Mouse (Mus musculus): Measurements from ENCODE around the gene Mthfd2.
"Not testable (repeated sequence)": the region's sequence is repeated elsewhere in the genome, so short reads cannot be mapped to it uniquely, and the experiment has no call there.

The Mthfd2 gene

GRCm38 (mm10) chr6:83325525-83326393 is at the start of gene Mthfd2, which contains the start of gene Mob1a:
Gene Mthfd2, minus strand, starts transcription at chr6:83325908.
Gene Mob1a, plus strand, starts transcription at chr6:83326016.
- peak; percentile 93 to 95 for DNase-seq (ENCODE audit: low spot score in 2 of 2)

DNA sequence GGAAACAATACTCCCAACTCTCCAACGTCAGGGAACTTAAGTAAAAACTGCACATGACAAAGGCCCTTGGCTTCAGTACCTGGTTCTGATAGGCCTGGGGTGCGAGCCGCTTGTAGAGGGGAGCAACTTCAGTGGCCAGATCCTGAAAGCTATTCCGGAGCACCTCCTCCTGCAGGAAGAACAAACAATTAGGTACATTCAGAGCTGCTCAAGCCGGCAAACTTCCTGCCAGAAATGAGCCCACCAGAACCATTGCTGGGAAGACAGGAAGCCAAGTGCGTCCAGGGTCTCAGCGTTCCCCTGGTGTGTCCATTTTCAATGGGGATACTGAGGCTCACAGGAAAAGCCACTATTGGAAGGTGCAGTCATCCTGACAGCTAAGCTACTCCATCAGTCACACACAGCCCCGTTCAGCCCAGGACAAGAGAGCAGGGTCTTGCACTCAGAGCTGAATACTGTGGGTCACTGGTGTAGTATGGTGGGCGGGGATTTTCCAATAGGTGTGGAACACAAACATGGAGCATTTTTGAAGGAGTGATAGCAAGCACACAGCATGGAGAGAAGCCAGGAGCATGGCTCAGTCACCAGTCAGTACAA is 48.1 kb upstream of the Mthfd2 start:
- DNase-seq (ENCODE audit: low spot score in 2 of 2) = no peak

DNA sequence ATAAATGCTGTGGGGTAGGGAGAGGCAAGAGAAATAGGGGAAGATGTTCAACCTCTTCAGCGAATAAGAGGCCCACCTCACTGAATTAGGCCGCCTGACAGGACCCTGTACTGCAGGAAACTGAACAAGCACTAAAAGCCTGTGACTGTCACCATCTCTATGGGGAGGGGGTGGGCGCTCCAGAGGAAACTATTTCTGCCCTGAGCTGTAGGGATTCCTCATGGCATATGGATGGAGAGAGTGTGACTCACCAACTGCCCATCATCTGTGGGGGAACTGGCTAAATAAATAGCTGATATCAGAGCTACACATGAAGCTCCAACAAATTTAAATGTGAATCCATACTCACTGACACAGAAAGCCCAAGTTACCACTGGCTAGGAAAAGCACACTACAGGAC is 45.6 kb upstream of the Mthfd2 start:
- no peak for DNase-seq (ENCODE audit: low spot score in 2 of 2)

- no peak for DNase-seq (ENCODE audit: low spot score in 2 of 2)
Measured at GRCm38 (mm10) chr6:83370316-83370965, 44.7 kb upstream of the Mthfd2 start.

DNA sequence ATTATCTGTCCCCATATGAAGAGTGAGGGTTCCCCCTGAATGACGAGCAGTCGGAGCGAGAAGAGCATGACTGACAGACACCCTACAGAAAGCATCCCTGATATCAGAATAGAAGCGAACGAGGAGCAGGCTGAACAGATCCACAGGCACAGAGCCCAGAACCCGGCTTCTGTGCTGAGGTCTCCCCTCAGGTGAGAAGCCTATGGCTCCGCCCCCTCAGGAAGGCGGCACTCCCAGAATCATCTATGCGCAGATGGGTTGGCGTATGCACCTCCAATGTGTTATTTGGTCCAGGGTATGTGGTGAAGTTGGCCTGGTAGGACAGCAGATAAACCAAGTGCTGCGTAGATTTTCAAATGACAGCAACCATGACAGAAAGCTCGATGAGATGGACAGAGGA is 37.4 kb upstream of the Mthfd2 start:
- no peak for DNase-seq (ENCODE audit: low spot score in 2 of 2)

GRCm38 (mm10) chr6:83361523-83362248 is 36.0 kb upstream of the Mthfd2 start:
- DNase-seq (ENCODE audit: low spot score in 2 of 2) = no peak

DNA sequence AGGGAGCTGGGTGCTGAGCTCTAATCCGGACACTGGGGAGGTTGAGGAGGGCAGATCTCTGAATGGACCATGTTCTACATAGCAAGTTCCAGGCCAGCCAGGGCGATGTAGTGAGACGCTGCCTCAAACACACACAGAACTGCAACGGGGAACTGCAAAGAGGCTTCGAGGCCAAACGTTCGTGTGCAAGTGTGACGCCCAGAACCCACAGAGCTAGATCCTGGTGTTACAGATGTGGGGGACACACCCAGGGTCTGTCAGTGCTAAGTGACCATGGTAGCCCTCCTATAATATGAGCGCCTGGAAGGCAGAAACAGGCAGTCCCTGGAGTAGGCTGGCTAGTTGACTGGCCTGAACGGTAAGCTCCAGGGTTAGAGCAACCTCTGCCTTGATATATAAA is 31.7 kb upstream of the Mthfd2 start:
- no peak for DNase-seq (ENCODE audit: low spot score in 2 of 2)

DNA sequence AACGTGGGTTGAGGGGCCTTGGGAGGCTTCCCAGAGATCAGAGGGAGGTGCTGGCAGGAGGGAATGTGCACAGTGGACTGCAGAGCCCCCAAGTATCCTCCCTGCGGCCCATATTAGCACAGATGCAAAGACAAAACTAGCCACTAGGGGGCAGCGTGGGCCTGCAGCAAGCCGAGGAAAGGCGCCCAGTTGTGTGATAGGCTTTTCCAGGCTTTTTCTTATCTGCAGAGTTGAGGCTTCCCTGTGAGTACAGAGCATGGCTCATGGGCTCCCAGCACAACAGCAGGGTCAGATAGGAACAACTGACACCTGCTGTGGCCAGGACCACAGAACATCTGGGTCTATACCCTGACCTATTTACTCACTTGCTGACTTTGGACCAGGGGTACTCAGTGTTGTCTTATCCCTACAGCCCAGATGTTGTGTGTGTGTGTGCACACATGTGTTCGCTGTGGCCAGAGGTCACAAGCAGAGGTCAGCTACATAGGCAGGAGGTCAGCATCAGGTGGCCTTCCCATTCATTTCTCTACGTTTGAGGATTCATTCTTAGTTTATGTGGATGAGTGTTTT is 30.9 kb upstream of the Mthfd2 start:
- DNase-seq (ENCODE audit: low spot score in 2 of 2) = peak; percentile 66 to 78

- no peak for DNase-seq (ENCODE audit: low spot score in 2 of 2)
Measured at GRCm38 (mm10) chr6:83354856-83355781, 29.4 kb upstream of the Mthfd2 start.

DNA sequence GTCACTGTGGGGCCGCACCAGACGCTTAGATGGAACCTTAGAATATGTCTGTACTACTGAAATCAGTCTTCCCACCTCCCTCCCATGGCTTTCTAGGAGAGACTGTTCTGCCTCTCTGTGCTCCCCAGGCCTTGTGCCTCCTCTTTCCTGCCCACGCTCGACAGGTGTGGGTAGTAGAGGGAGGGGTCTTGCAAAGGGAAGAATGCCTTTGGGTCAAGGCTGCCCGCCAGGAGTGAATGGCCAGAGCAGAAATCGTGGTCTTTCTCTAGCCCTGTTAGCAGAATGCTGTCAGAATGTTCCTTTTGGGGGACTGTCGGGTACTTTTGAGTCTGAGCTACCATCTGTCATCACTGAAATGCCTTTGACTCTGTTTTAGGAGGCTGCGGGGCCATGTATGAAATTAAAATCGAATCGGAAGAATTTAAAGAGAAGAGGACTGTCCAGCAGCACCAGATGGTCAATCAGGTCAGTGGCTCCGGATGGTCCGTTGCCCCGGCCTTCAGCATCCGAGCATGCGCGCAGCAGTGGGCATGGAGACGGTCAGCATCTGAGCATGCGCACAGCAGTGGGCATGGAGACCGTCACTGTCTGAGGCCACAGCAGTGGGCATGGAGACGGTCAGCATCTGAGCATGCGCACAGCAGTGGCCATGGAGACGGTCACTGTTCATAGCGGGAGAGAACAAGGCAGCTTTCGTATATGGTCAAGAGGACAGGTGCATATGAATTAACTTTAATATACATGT is 27.1 kb upstream of the Mthfd2 start:
- DNase-seq (ENCODE audit: low spot score in 2 of 2) = no peak

GRCm38 (mm10) chr6:83351490-83352160 is 25.9 kb upstream of the Mthfd2 start:
- DNase-seq (ENCODE audit: low spot score in 2 of 2) = no peak

GRCm38 (mm10) chr6:83350851-83351405 is 25.2 kb upstream of the Mthfd2 start:
- no peak for DNase-seq (ENCODE audit: low spot score in 2 of 2)

DNA sequence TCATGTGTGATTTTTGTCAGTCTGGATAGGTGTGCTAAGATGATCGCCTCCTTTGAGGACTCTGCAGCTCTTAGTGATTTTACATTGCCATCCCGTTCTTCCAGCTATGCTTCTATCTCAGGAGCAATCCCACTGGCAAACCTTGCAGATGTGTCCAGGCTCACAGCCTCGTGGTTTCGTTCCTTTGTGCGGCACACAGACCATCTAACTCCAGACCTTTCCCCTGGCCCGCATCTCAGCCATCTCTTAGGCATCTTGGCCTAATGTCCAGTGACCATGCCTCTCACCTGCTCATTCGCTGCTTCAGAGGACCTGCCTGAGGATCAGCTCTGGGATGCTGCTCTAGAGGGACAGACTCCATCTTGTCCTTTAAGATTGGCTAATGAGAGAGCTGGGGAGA is 24.5 kb upstream of the Mthfd2 start:
- no peak for DNase-seq (ENCODE audit: low spot score in 2 of 2)

GRCm38 (mm10) chr6:83349274-83349958 is 23.7 kb upstream of the Mthfd2 start:
- peak; percentile 86 to 92 for DNase-seq (ENCODE audit: low spot score in 2 of 2)

DNA sequence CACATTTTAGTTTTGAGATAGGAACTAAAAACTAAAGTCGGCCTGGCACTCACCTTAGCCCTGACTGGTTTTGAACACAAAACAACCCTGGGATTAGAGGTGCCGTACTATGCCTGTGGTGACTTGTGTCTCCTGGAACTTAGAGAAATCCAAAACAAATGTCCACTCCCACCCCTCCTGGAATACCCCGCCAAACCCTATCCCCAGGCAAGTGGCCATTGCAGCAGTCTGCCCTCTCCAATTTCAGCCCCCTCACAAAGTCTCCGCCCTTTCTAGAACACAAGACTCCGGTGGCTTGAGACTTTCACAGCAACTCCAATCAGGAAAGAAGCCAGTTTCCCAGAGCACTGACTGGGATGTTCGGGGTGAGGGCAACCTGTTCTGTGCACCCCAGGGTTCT is 23.2 kb upstream of the Mthfd2 start, which contains the start of gene Bola3:
Gene Bola3 (plus strand): TSS at position 275 of the 400 bp plus-strand sequence.
- no peak for DNase-seq (ENCODE audit: low spot score in 2 of 2)

DNA sequence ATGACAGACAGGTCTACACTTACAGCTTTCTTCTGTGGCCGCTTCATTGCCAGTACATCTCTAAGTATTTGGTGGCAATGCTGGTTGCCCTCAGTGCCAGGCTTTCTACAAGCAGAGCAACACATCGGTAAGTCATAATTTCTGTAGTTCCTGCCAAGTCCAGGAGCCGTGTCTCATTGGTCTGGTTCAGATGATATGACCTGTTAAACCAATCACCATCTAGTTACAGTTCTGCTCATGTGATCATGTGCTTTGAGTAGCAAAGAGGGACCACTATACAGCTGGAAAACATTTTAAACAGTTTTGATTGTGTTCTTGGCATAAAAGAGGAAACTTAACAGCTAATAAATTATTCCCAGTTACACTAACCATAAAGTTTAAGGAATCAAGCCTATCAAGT is 22.2 kb upstream of the Mthfd2 start:
- no peak for DNase-seq (ENCODE audit: low spot score in 2 of 2)

DNA sequence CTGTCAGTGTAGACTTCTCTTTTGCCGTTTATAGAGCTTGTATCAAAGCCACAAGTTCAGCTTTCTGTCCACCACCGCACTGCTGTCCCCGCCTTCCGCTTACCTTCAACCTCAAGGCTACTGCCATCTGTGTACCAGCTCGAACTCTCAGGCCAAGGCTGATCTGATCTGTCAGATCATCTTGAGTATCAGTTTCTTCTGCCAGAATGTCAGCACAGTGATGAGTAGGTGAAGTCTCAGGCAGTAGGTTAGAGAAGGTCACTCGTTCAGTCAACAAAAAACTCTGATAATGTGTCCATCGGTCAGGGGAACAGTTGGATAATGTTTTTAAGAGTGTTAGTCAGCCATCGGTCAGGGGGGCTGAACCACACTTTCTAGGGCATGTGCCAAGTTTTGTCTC is 19.6 kb upstream of the Mthfd2 start:
- not testable (repeated sequence) for DNase-seq (ENCODE audit: low spot score in 2 of 2)

- DNase-seq (ENCODE audit: low spot score in 2 of 2) = no peak
Measured at GRCm38 (mm10) chr6:83342957-83343356, 17.2 kb upstream of the Mthfd2 start.
